Mouse (Mus musculus): ENCODE measurements at regions not wholly inside any gene's neighbourhood (a gene's known extent, or its start where the extent isn't known, plus 50 kb on each side); places are given as distances from the start of the nearest gene placed in this dataset.

DNA sequence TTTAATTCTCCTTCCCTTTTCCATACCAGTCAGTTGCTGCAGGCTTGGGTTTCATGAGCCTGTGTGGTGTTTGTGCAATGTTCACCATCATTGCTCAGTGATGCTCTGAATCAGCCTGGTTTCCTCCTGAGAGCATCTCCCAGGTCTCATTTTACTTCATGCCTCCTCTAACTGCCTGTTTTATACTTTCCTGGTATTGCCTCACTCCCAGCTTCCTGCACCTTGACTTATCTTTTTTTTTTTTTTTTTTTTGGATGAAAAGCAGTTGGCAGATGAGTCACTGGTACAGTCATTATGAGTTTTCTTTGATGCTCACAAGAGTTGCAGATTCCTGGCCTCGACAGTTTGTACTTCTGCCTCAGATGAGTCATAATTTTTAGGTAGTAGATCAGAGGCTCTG lies 81.5 kb upstream of the Tet2 start:
- Histone ChIP-seq H3K27me3 (no peaks in the 10 kb centered on the region), H3K4me2 (no peak overlapping the region), H3K4me1 (replicated peaks) (no peaks in the 10 kb centered on the region), H3K27ac (replicated peaks) (no peak overlapping the region), H3K4me3 (no peak overlapping the region), H3K36me3 (no peaks in the 10 kb centered on the region), H3K9ac (no peak overlapping the region), H3K9me3 (no peaks in the 10 kb centered on the region)
- ATAC-seq (ENCODE audit: low FRiP score, low read depth), result no peak
- WGBS, result 94% methylated on average over 1 of the region's 1 CpGs

DNA sequence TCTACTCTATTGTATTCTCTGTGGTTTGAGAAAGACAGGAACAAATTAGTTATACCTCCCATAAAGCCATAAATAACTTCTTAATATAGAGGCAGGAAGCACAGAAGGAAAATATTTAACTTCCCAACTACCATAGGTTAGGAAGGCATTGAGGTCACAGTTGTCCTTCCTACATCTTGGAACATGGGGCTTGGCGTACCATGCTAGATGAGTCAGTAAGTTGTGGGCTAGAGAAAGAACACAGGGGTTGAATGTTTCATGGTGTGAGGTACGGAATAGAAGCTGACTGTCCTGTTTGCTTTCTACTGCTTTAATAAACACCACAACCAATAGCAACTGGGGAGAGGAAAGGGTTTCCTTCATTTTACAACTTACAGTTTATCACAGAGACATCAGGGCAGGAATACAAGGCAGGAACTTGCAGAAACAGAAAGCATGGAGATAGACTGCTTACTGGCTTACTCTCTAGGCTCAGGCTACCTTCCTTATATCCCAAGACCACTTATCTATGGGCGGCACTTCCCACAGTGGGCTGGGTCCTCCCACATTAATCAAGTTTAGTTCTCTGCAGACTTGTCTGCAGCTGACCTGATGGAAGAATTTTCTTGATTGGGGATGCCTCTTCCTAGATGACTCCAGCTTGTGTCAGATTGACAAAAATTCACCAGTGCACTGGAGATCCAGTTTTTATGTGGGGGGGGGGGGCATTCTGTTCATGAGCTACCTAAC lies 82.3 kb upstream of the Tet2 start:
- Histone ChIP-seq H3K9me3 (no peaks in the 10 kb centered on the region), H3K4me2 (no peak overlapping the region), H3K9ac (no peak overlapping the region), H3K4me1 (replicated peaks) (no peaks in the 10 kb centered on the region), H3K27me3 (no peaks in the 10 kb centered on the region), H3K4me3 (no peak overlapping the region), H3K27ac (replicated peaks) (no peak overlapping the region), H3K36me3 (no peaks in the 10 kb centered on the region)
- 86% methylated on average over 3 of the region's 3 CpGs for WGBS
- no peak for ATAC-seq (ENCODE audit: low FRiP score, low read depth)

DNA sequence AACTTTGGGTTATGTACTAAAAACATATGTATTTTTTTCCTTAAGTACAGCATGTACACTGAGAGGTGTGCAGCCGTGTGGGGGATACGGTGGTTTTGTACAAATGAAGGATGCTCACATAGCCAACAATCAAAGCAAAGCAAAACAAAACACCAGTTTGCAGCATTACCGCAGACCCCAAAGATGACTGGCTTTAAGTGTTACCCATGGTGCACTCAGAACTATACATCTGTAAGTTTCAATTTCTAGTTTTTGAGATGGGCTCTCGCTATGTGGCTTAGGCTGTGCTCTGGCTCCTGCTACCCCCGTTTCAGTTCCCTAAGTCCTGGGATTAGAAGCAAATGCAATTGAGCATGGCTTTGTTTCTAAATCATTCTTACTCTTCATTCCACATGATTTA lies 89.4 kb upstream of the Tet2 start:
- no peak for ATAC-seq (ENCODE audit: low FRiP score, low read depth)
- Histone ChIP-seq H3K9ac (no peak overlapping the region), H3K27me3 (no peaks in the 10 kb centered on the region)

DNA sequence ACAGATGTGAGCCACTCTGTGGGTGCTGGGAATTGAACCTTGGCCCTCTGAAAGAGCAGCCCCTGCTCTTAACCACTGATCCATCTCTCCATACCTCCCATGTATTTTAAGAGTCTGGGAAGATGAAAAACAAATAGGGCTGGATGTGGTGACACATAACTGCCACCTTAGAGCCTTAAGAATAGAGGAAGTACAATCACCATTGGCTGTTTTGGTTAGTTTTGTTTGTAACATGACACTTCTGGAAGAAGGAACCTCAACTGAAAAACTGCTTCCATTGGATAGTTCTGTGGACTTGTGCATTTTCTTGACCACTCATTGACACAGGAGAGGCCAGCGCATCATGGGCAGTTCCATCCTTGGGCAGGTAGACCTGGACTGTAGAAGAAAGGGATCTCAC lies 100.7 kb upstream of the Tet2 start:
- Histone ChIP-seq H3K4me3 (no peak overlapping the region), H3K36me3 (no peaks in the 10 kb centered on the region), H3K4me2 (no peak overlapping the region), H3K27me3 (no peaks in the 10 kb centered on the region), H3K4me1 (replicated peaks) (peaks cover 6% of the 10 kb centered on the region; the same call in 1 of the 2 replicates), H3K27ac (replicated peaks) (no peak overlapping the region), H3K9ac (no peak overlapping the region), H3K9me3 (no peaks in the 10 kb centered on the region)
- no peak for ATAC-seq (ENCODE audit: low FRiP score, low read depth)
- 100% methylated on average over 1 of the region's 1 CpGs for WGBS

More for the DNA sequence above, 89.4 kb upstream of the Tet2 start:
- 92% methylated on average over 5 of the region's 5 CpGs for WGBS
- H3K9me3 ChIP-seq, result no peaks in the 10 kb centered on the region
- H3K4me1 ChIP-seq (replicated peaks), result no peaks in the 10 kb centered on the region
- H3K4me2 ChIP-seq, result no peak overlapping the region
- H3K27ac ChIP-seq (replicated peaks), result no peak overlapping the region
- H3K36me3 ChIP-seq, result no peaks in the 10 kb centered on the region
- no peak overlapping the region for H3K4me3 ChIP-seq

DNA sequence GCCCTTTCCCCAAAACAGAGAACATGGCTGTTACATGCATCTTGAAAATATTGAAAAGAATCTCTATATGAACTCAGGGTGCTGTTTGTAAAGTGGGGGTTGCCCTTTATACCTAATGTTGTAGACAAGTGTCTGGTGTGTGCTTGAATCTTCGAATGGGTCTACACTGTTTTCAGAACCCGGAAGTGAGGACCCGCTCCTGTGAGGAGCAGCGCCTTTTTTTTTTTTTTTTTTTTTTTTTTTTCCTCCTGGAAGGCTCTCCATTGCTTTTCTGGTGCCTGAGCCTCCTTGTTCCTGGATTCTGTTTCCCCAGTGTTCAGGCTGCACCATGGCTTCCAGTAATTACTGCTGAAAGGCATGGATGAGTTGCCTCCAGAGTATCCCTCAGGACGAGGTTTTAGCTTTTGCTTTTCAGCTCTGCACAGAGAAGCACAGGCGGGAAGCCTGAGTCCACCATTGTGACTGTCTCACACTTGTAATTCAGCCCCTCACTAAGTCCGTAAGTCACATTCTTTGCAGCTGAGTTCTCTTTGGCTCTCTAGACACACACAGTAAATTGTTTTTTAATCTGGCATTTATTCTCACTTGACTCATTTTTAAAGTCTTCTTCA lies 101.6 kb upstream of the Tet2 start:
- no peaks in the 10 kb centered on the region for H3K27me3 ChIP-seq
- H3K4me1 ChIP-seq (replicated peaks), result peaks cover 6% of the 10 kb centered on the region; the same call in 1 of the 2 replicates
- peak; percentile 63 for ATAC-seq (ENCODE audit: low FRiP score, low read depth)
- H3K9ac ChIP-seq, result no peak overlapping the region
- H3K4me2 ChIP-seq, result peak overlapping the region; percentile 43
- H3K36me3 ChIP-seq, result no peaks in the 10 kb centered on the region
- WGBS, result 32% methylated on average over 7 of the region's 7 CpGs
- H3K9me3 ChIP-seq, result no peaks in the 10 kb centered on the region
- no peak overlapping the region for H3K27ac ChIP-seq (replicated peaks)
- H3K4me3 ChIP-seq, result 0 out of 2 replicates have a peak overlapping the region, but pooled peaks have one; percentile 3

DNA sequence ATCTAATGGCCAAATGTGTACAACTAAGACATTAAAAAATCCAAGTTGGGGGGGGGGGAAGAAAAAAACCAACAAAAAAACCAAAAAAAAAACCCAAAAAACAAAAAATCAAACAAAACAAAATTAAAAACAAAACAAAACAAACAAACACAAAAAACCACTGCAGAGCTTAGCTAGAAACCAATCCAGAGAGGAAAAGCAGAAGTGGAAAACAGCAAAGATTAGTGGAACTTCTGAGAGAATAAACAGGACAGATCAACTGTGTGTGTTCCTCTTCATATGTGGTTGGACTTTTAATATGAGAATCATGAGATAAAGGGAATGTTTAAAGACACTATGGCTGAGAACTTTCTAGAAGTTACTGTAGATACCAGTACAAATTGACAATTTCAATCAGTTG lies 105.1 kb upstream of the Tet2 start:
- Histone ChIP-seq H3K4me2 (no peak overlapping the region), H3K4me3 (no peak overlapping the region), H3K36me3 (no peaks in the 10 kb centered on the region), H3K27me3 (no peaks in the 10 kb centered on the region), H3K4me1 (replicated peaks) (peaks cover 6% of the 10 kb centered on the region; the same call in 1 of the 2 replicates), H3K27ac (replicated peaks) (no peak overlapping the region), H3K9me3 (no peaks in the 10 kb centered on the region), H3K9ac (no peak overlapping the region)
- no peak for ATAC-seq (ENCODE audit: low FRiP score, low read depth)

DNA sequence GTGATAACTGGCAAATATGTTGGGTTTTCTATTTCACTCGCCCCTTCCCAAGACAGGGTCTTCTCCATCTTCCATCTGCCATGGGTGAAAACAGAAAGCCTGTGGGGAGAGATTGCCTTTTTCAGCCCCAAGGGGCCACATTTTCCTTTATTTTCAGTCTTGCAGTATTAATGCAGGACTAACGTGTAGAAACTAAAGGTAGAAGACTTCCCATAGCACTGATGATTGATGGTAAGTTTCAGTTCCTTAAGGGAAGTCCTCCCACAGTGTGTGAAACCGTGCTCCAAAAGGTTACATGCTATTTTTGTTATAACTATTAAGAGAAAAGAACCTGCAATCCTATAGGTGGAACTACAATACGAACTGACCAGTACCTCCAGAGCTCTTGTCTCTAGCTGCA lies 107.1 kb upstream of the Tet2 start:
- ATAC-seq (ENCODE audit: low FRiP score, low read depth), result no peak
- H3K4me3 ChIP-seq, result no peak overlapping the region
- no peaks in the 10 kb centered on the region for H3K27me3 ChIP-seq
- WGBS, result 85% methylated on average over 4 of the region's 4 CpGs
- no peaks in the 10 kb centered on the region for H3K36me3 ChIP-seq
- H3K4me1 ChIP-seq (replicated peaks), result no peaks in the 10 kb centered on the region
- no peak overlapping the region for H3K4me2 ChIP-seq
- no peaks in the 10 kb centered on the region for H3K9me3 ChIP-seq
- H3K9ac ChIP-seq, result no peak overlapping the region
- no peak overlapping the region for H3K27ac ChIP-seq (replicated peaks)

DNA sequence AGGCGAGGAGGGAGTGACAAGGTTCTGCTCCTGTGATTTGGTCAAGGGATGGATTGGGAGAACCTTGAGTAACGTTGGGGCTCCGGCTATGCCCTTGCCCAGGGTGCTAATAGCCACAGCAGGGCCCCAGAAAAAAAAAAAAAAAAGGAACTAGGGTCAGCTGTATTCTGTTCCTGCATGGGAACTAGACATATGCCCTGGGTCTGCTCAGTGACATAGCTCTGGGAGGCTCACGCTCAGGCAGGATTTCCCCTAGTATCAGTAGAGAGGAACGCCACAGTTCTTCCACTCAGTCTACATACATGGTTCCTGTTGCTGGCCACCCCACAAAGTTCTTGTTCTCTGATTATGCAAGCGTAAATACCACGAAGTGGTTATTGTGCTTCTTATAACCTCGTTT lies 114.8 kb upstream of the Tet2 start:
- H3K4me1 ChIP-seq (replicated peaks), result no peaks in the 10 kb centered on the region
- no peak overlapping the region for H3K4me3 ChIP-seq
- no peak for ATAC-seq (ENCODE audit: low FRiP score, low read depth)
- no peak overlapping the region for H3K4me2 ChIP-seq
- H3K36me3 ChIP-seq, result no peaks in the 10 kb centered on the region
- no peak overlapping the region for H3K9ac ChIP-seq
- H3K27me3 ChIP-seq, result no peaks in the 10 kb centered on the region
- WGBS, result 90% methylated on average over 8 of the region's 8 CpGs
- H3K27ac ChIP-seq (replicated peaks), result no peak overlapping the region
- H3K9me3 ChIP-seq, result no peaks in the 10 kb centered on the region

DNA sequence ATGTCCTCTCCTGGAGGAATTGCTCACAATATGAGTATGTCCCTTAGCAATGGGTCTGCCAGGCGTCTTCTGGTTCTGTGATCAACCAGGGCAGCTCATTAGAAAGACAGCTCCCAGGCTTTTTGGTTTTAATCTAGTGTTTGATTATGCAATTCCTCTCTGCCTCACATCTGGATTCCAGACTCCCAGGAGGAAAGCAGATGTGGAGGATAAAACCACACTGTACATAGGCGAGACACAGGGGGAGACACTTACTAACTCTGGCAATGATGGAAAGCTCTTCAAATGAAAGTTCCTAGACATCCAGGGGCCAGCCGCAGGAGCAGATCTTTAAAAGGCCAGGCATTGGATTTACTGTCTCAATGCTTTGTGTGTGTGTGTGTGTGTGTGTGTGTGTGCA lies 116.4 kb upstream of the Tet2 start:
- Histone ChIP-seq H3K27ac (replicated peaks) (no peak overlapping the region), H3K27me3 (no peaks in the 10 kb centered on the region), H3K4me2 (no peak overlapping the region), H3K4me1 (replicated peaks) (no peaks in the 10 kb centered on the region), H3K4me3 (no peak overlapping the region), H3K9me3 (no peaks in the 10 kb centered on the region), H3K9ac (no peak overlapping the region), H3K36me3 (no peaks in the 10 kb centered on the region)
- ATAC-seq (ENCODE audit: low FRiP score, low read depth), result no peak
- 80% methylated on average over 3 of the region's 3 CpGs for WGBS

DNA sequence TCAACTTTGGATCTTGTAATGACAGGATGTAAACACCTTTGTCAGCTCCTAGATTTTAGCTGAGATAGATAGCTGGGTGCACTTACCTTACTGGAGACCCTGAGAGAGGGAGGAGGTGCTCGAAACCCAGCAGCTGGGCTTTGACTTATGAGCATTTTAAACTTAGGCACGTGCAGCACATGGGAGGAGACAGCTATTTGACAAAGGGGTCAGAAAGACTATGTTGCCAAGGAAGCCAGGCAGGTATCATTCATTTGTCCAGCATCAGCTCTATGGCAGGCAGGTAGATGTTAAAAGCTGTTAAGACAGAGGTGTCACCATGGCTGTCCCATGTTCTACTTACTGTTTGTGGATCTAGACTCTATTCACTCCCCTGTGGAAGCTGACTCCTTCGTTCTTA lies 120.0 kb upstream of the Tet2 start:
- 81% methylated on average over 3 of the region's 3 CpGs for WGBS

DNA sequence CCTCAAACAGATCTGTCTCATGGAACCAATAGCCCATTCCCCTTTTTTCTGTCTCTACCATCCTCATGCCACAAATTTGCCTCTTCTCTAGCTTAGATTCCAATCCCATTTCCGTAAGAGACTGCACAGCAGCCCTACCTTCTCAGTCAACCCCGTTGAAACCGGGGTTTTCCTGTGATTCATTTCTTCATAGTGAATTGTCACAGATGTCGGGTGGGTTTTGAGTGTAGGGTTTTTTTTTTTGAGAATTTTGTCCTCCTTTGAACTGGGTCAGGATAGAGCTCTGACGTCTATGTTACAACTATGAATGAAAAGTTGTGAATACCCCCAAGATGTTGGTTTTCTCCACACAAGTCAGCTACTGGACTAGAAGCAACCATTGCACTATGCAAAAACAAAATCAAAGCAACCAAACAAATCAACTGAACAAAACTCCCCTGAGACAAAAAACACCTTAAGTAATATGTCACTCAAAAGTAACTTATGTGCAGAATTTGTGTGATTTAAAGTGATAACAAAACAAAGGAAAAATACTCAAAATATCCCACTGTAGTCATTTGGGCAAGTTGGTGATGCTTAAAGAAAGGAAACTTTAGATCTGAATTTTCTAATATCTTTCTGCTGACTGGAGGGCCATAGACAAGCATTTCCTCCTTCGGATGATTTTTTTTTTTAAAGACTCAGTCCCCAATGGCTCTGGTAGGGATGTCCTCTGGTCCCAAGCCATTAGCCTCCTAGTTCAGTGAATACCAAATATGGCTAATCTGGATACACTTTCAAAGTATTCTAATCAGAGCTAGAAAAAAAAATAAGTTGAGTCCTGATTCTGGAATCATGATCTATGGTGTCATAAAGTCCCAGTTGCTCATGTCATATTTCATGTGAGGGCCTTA lies 120.7 kb upstream of the Tet2 start:
- WGBS, result 96% methylated on average over 6 of the region's 6 CpGs
- Histone ChIP-seq H3K4me1 (replicated peaks) (no peaks in the 10 kb centered on the region), H3K4me2 (no peak overlapping the region), H3K9ac (no peak overlapping the region), H3K9me3 (no peaks in the 10 kb centered on the region), H3K27me3 (no peaks in the 10 kb centered on the region), H3K27ac (replicated peaks) (no peak overlapping the region), H3K4me3 (no peak overlapping the region), H3K36me3 (no peaks in the 10 kb centered on the region)
- no peak for ATAC-seq (ENCODE audit: low FRiP score, low read depth)

More for the DNA sequence above, 120.0 kb upstream of the Tet2 start:
- Histone ChIP-seq H3K36me3 (no peaks in the 10 kb centered on the region), H3K9ac (no peak overlapping the region), H3K27ac (replicated peaks) (no peak overlapping the region), H3K27me3 (no peaks in the 10 kb centered on the region), H3K4me2 (no peak overlapping the region), H3K4me3 (no peak overlapping the region), H3K9me3 (no peaks in the 10 kb centered on the region), H3K4me1 (replicated peaks) (no peaks in the 10 kb centered on the region)
- ATAC-seq (ENCODE audit: low FRiP score, low read depth), result no peak

DNA sequence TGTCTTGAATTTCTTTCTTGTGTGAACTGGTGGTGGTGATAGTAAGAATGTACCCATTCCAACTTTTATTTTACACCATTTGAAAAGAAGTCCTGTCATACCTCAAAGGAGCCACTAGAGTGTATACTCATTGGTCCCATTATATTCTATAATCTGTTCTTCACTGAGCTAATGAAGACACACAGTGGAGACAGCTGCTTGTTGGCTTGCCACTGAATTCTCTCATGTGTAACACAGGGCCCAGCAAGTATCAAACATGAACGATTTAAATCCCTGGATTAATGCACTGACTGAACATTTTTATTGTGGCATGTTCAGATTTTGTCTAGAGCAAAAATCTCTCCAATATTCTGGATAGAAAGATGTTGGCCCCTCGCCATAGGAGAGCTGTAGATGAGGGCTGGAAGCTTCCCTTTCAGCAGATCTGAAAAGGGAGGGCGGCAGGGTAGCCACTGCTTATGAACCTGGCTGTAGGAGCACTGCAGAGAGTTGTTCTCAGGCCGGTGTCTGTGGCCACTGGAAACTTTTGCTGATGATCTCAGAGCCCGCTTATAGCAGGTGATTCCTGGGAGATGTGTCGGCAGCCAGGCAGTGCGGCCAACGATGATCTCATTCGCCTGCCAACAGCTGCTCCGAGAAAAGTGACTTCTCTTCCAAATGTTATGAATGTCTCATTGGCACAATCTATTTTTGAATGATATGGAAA lies 128.0 kb upstream of the Tet2 start:
- H3K4me2 ChIP-seq, result no peak overlapping the region
- H3K27me3 ChIP-seq, result no peaks in the 10 kb centered on the region
- no peak overlapping the region for H3K27ac ChIP-seq (replicated peaks)
- no peak overlapping the region for H3K4me3 ChIP-seq
- H3K4me1 ChIP-seq (replicated peaks), result no peaks in the 10 kb centered on the region
- H3K9ac ChIP-seq, result no peak overlapping the region
- ATAC-seq (ENCODE audit: low FRiP score, low read depth), result peak; percentile 59; the same call in 1 of the 2 replicates
- 68% methylated on average over 10 of the region's 10 CpGs for WGBS
- no peaks in the 10 kb centered on the region for H3K36me3 ChIP-seq
- no peaks in the 10 kb centered on the region for H3K9me3 ChIP-seq
